Mouse (Mus musculus): Measurements from ENCODE around the gene Slc29a3. TPM values are rescaled to one million over a fixed set of nuclear protein-coding genes. Genes with fewer than 3 reads are reported as not detected.
"Not testable (repeated sequence)": the region's sequence is repeated elsewhere in the genome, so short reads cannot be mapped to it uniquely, and the experiment has no call there.

The Slc29a3 gene
- polyA plus RNA-seq, 1 experiment from 2014 or later: 5.4 TPM

GRCm38 (mm10) chr10:60723345-60723744, 29.2 kb downstream of the Slc29a3 start:
- no peaks in the 10 kb centered on the region for H3K9me3 ChIP-seq
- H3K4me1 ChIP-seq: 0 out of 2 replicates have a peak, but pooled peaks cover 5% of the 10 kb centered on the region
- no peak overlapping the region for H3K27ac ChIP-seq (replicated peaks)
- H3K4me3 ChIP-seq: no peak overlapping the region
- H3K27me3 ChIP-seq (replicated peaks): 0 out of 2 replicates have a peak, but pooled peaks cover 5% of the 10 kb centered on the region
- 42% methylated on average over 1 of the region's 1 CpGs for WGBS
- no peak overlapping the region for H3K4me2 ChIP-seq
- no peak for ATAC-seq (ENCODE audit: extremely low read depth, insufficient number of reproducible peaks, low FRiP score, low TSS enrichment)
- no peak overlapping the region for H3K9ac ChIP-seq
- H3K36me3 ChIP-seq: peaks cover 19% of the 10 kb centered on the region

- no peak for ATAC-seq (ENCODE audit: extremely low read depth, insufficient number of reproducible peaks, low FRiP score, low TSS enrichment)
- 0 out of 2 replicates have a peak, but pooled peaks cover 5% of the 10 kb centered on the region for H3K27me3 ChIP-seq (replicated peaks)
- no peak overlapping the region for H3K27ac ChIP-seq (replicated peaks)
- H3K36me3 ChIP-seq: peaks cover 19% of the 10 kb centered on the region
- no peak overlapping the region for H3K4me2 ChIP-seq
- no peaks in the 10 kb centered on the region for H3K4me1 ChIP-seq
- no peaks in the 10 kb centered on the region for H3K9me3 ChIP-seq
- WGBS: 43% methylated on average over 12 of the region's 12 CpGs
- H3K9ac ChIP-seq: no peak overlapping the region
- no peak overlapping the region for H3K4me3 ChIP-seq
Measured at GRCm38 (mm10) chr10:60721640-60722039, 31.0 kb downstream of the Slc29a3 start.

- no peak overlapping the region for H3K4me2 ChIP-seq
- H3K9ac ChIP-seq: no peak overlapping the region
- 0 out of 2 replicates have a peak, but pooled peaks cover 5% of the 10 kb centered on the region for H3K27me3 ChIP-seq (replicated peaks)
- no peaks in the 10 kb centered on the region for H3K4me1 ChIP-seq
- ATAC-seq (ENCODE audit: extremely low read depth, insufficient number of reproducible peaks, low FRiP score, low TSS enrichment): no peak
- H3K27ac ChIP-seq (replicated peaks): no peak overlapping the region
- peaks cover 28% of the 10 kb centered on the region for H3K36me3 ChIP-seq
- no peaks in the 10 kb centered on the region for H3K9me3 ChIP-seq
- no peak overlapping the region for H3K4me3 ChIP-seq
- WGBS: 64% methylated on average over 5 of the region's 5 CpGs
Measured at GRCm38 (mm10) chr10:60720461-60720860, 32.1 kb downstream of the Slc29a3 start.

GRCm38 (mm10) chr10:60718491-60718890, 34.1 kb downstream of the Slc29a3 start:
- no peak overlapping the region for H3K9ac ChIP-seq
- ATAC-seq (ENCODE audit: extremely low read depth, insufficient number of reproducible peaks, low FRiP score, low TSS enrichment): no peak
- 0 out of 2 replicates have a peak, but pooled peaks cover 5% of the 10 kb centered on the region for H3K27me3 ChIP-seq (replicated peaks)
- H3K36me3 ChIP-seq: peaks cover 44% of the 10 kb centered on the region
- H3K4me3 ChIP-seq: no peak overlapping the region
- peaks cover under 1% of the 10 kb centered on the region; the same call in 1 of the 2 replicates for H3K9me3 ChIP-seq
- no peaks in the 10 kb centered on the region for H3K4me1 ChIP-seq
- WGBS: 72% methylated on average over 2 of the region's 2 CpGs
- no peak overlapping the region for H3K27ac ChIP-seq (replicated peaks)
- H3K4me2 ChIP-seq: no peak overlapping the region

- Histone ChIP-seq H3K27me3 (replicated peaks) (0 out of 2 replicates have a peak, but pooled peaks cover 2% of the 10 kb centered on the region), H3K9ac (no peak overlapping the region), H3K4me2 (no peak overlapping the region), H3K4me3 (no peak overlapping the region), H3K9me3 (peaks cover 6% of the 10 kb centered on the region; the same call in 1 of the 2 replicates), H3K36me3 (peaks cover 44% of the 10 kb centered on the region), H3K27ac (replicated peaks) (no peak overlapping the region), H3K4me1 (no peaks in the 10 kb centered on the region)
- WGBS: 73% methylated on average over 3 of the region's 3 CpGs
- no peak for ATAC-seq (ENCODE audit: extremely low read depth, insufficient number of reproducible peaks, low FRiP score, low TSS enrichment)
Measured at GRCm38 (mm10) chr10:60716449-60716848, 36.1 kb downstream of the Slc29a3 start.

- ATAC-seq (ENCODE audit: extremely low read depth, insufficient number of reproducible peaks, low FRiP score, low TSS enrichment); H3K4me2 ChIP-seq; H3K9ac ChIP-seq; H3K27me3 ChIP-seq (replicated peaks); H3K4me1 ChIP-seq; H3K4me3 ChIP-seq; H3K27ac ChIP-seq (replicated peaks); H3K9me3 ChIP-seq: not testable (repeated sequence)
- H3K36me3 ChIP-seq: peaks cover 25% of the 10 kb centered on the region
- WGBS: 37% methylated on average over 7 of the region's 8 CpGs
Measured at GRCm38 (mm10) chr10:60712299-60712698, 40.3 kb downstream of the Slc29a3 start.

- Histone ChIP-seq H3K9ac (no peak overlapping the region), H3K4me2 (no peak overlapping the region)
- ATAC-seq (ENCODE audit: extremely low read depth, insufficient number of reproducible peaks, low FRiP score, low TSS enrichment): no peak
Measured at GRCm38 (mm10) chr10:60708837-60709236, 43.8 kb downstream of the Slc29a3 start.

GRCm38 (mm10) chr10:60706268-60706667, 46.3 kb downstream of the Slc29a3 start:
- Histone ChIP-seq H3K36me3 (no peaks in the 10 kb centered on the region), H3K4me1 (no peaks in the 10 kb centered on the region), H3K4me2 (no peak overlapping the region), H3K4me3 (no peak overlapping the region), H3K9ac (no peak overlapping the region), H3K27ac (replicated peaks) (no peak overlapping the region), H3K9me3 (no peaks in the 10 kb centered on the region), H3K27me3 (replicated peaks) (peaks cover 3% of the 10 kb centered on the region; the same call in 1 of the 2 replicates)
- no peak for ATAC-seq (ENCODE audit: extremely low read depth, insufficient number of reproducible peaks, low FRiP score, low TSS enrichment)
- WGBS: 68% methylated on average over 4 of the region's 4 CpGs

More at GRCm38 (mm10) chr10:60708837-60709236, 43.8 kb downstream of the Slc29a3 start:
- peaks cover 3% of the 10 kb centered on the region for H3K36me3 ChIP-seq
- H3K9me3 ChIP-seq: peaks cover 6% of the 10 kb centered on the region; the same call in 1 of the 2 replicates
- 75% methylated on average over 5 of the region's 5 CpGs for WGBS
- H3K4me1 ChIP-seq: no peaks in the 10 kb centered on the region
- H3K27ac ChIP-seq (replicated peaks): no peak overlapping the region
- H3K4me3 ChIP-seq: no peak overlapping the region
- no peaks in the 10 kb centered on the region; the same call in 1 of the 2 replicates for H3K27me3 ChIP-seq (replicated peaks)

GRCm38 (mm10) chr10:60705134-60705533, 47.5 kb downstream of the Slc29a3 start:
- no peak overlapping the region for H3K9ac ChIP-seq
- no peaks in the 10 kb centered on the region for H3K36me3 ChIP-seq
- 58% methylated on average over 2 of the region's 2 CpGs for WGBS
- ATAC-seq (ENCODE audit: extremely low read depth, insufficient number of reproducible peaks, low FRiP score, low TSS enrichment): no peak
- no peaks in the 10 kb centered on the region for H3K9me3 ChIP-seq
- H3K4me1 ChIP-seq: no peaks in the 10 kb centered on the region
- H3K27me3 ChIP-seq (replicated peaks): peaks cover 7% of the 10 kb centered on the region; the same call in 1 of the 2 replicates
- H3K4me2 ChIP-seq: no peak overlapping the region
- no peak overlapping the region for H3K4me3 ChIP-seq
- H3K27ac ChIP-seq (replicated peaks): no peak overlapping the region

GRCm38 (mm10) chr10:60697775-60698174, 54.8 kb downstream of the Slc29a3 start:
- no peaks in the 10 kb centered on the region for H3K9me3 ChIP-seq
- no peak for ATAC-seq (ENCODE audit: extremely low read depth, insufficient number of reproducible peaks, low FRiP score, low TSS enrichment)
- no peak overlapping the region for H3K4me3 ChIP-seq
- 75% methylated on average over 6 of the region's 6 CpGs for WGBS
- peaks cover 43% of the 10 kb centered on the region for H3K27me3 ChIP-seq (replicated peaks)
- H3K27ac ChIP-seq (replicated peaks): no peak overlapping the region
- no peaks in the 10 kb centered on the region for H3K4me1 ChIP-seq
- no peak overlapping the region for H3K9ac ChIP-seq
- H3K36me3 ChIP-seq: no peaks in the 10 kb centered on the region
- H3K4me2 ChIP-seq: no peak overlapping the region

- no peaks in the 10 kb centered on the region for H3K4me1 ChIP-seq
- H3K4me2 ChIP-seq: no peak overlapping the region
- no peak overlapping the region for H3K4me3 ChIP-seq
- H3K9ac ChIP-seq: no peak overlapping the region
- no peaks in the 10 kb centered on the region for H3K9me3 ChIP-seq
- no peak overlapping the region for H3K27ac ChIP-seq (replicated peaks)
- ATAC-seq (ENCODE audit: extremely low read depth, insufficient number of reproducible peaks, low FRiP score, low TSS enrichment): no peak
- H3K27me3 ChIP-seq (replicated peaks): peaks cover 49% of the 10 kb centered on the region
- WGBS: 14% methylated on average over 5 of the region's 5 CpGs
- H3K36me3 ChIP-seq: no peaks in the 10 kb centered on the region
Measured at GRCm38 (mm10) chr10:60696975-60697374, 55.6 kb downstream of the Slc29a3 start.

GRCm38 (mm10) chr10:60696390-60696789, 56.2 kb downstream of the Slc29a3 start, which contains the start of gene Cdh23:
Gene Cdh23 (minus strand): TSS chr10:60696490.
- Histone ChIP-seq H3K27me3 (replicated peaks) (peaks cover 53% of the 10 kb centered on the region), H3K4me2 (no peak within 1 kb of the TSS), H3K27ac (replicated peaks) (no peak within 1 kb of the TSS), H3K9me3 (no peaks in the 10 kb centered on the region), H3K4me3 (no peak within 1 kb of the TSS), H3K9ac (no peak within 1 kb of the TSS), H3K4me1 (no peaks in the 10 kb centered on the region), H3K36me3 (no peaks in the 10 kb centered on the region)
- ATAC-seq (ENCODE audit: extremely low read depth, insufficient number of reproducible peaks, low FRiP score, low TSS enrichment): no peak
- 86% methylated on average over 6 of the region's 6 CpGs for WGBS

Measured in heart, embryonic 13.5 days (tissue).